Mouse (Mus musculus): ENCODE measurements around the gene Pxdn. TPM values are rescaled to one million over a fixed set of nuclear protein-coding genes. Genes with fewer than 3 reads are reported as not detected.

The Pxdn gene
- total RNA-seq, 1 experiment = 53.7 TPM

GRCm38 (mm10) chr12:30004365-30004723 lies 66.9 kb downstream of the Pxdn start:
- Histone ChIP-seq H3K9me3 (ENCODE audit: control insufficient read depth, insufficient read depth, low read depth, low read length) (no peaks in the 10 kb centered on the region), H3K4me3 (ENCODE audit: insufficient read depth in 1 of 2, low read depth in 1 of 2, low read length in 2 of 2, poor library complexity in 1 of 2, severe bottlenecking in 1 of 2) (no peak overlapping the region), H3K9ac (ENCODE audit: insufficient read depth, low read depth, low read length, poor library complexity, severe bottlenecking) (no peak overlapping the region), H3K4me1 (ENCODE audit: control insufficient read depth in 2 of 2, insufficient read depth in 2 of 2, low read length in 2 of 2, poor library complexity in 1 of 2) (no peaks in the 10 kb centered on the region), H3K27ac (ENCODE audit: insufficient read depth, low read depth, low read length, poor library complexity, severe bottlenecking) (no peak overlapping the region), H3K36me3 (ENCODE audit: control insufficient read depth, insufficient read depth, low read length, poor library complexity, severe bottlenecking) (peaks cover 8% of the 10 kb centered on the region; the same call in 1 of the 2 replicates)
- no peak for DNase-seq (ENCODE audit: low read depth, low spot score)
- TF ChIP-seq ZC3H11A (IDR thresholded peaks at IDR 0.05; ENCODE audit: borderline replicate concordance, low read depth, low read length) (no peak), ZNF384 (IDR thresholded peaks at IDR 0.05; ENCODE audit: low read depth, low read length) (no peak), CHD2 (IDR thresholded peaks at IDR 0.05; ENCODE audit: low read depth, low read length) (no peak), HCFC1 (IDR thresholded peaks at IDR 0.05; ENCODE audit: borderline replicate concordance, insufficient read depth, low read length) (no peak), MAFK (IDR thresholded peaks at IDR 0.05; ENCODE audit: insufficient read depth, low read depth, low read length) (no peak)
- in situ Hi-C loops (cut with MboI; ENCODE audit: low sequenced_read_pairs in 2 of 2, unreplicated experiment in 2 of 2) = no loop called here

- no peak overlapping the region for H3K4me3 ChIP-seq (ENCODE audit: insufficient read depth in 1 of 2, low read depth in 1 of 2, low read length in 2 of 2, poor library complexity in 1 of 2, severe bottlenecking in 1 of 2)
- no peak overlapping the region for H3K27ac ChIP-seq (ENCODE audit: insufficient read depth, low read depth, low read length, poor library complexity, severe bottlenecking)
- H3K4me1 ChIP-seq (ENCODE audit: control insufficient read depth in 2 of 2, insufficient read depth in 2 of 2, low read length in 2 of 2, poor library complexity in 1 of 2) = no peaks in the 10 kb centered on the region
- in situ Hi-C loops (cut with MboI; ENCODE audit: low sequenced_read_pairs in 2 of 2, unreplicated experiment in 2 of 2) = no loop called here
- no peaks in the 10 kb centered on the region for H3K9me3 ChIP-seq (ENCODE audit: control insufficient read depth, insufficient read depth, low read depth, low read length)
- peaks cover 4% of the 10 kb centered on the region; the same call in 1 of the 2 replicates for H3K36me3 ChIP-seq (ENCODE audit: control insufficient read depth, insufficient read depth, low read length, poor library complexity, severe bottlenecking)
- no peak for DNase-seq (ENCODE audit: low read depth, low spot score)
- H3K9ac ChIP-seq (ENCODE audit: insufficient read depth, low read depth, low read length, poor library complexity, severe bottlenecking) = no peak overlapping the region
- TF ChIP-seq MAFK (IDR thresholded peaks at IDR 0.05; ENCODE audit: insufficient read depth, low read depth, low read length) = no peak
- no peak for TF ChIP-seq CHD2 (IDR thresholded peaks at IDR 0.05; ENCODE audit: low read depth, low read length)
- no peak for TF ChIP-seq ZC3H11A (IDR thresholded peaks at IDR 0.05; ENCODE audit: borderline replicate concordance, low read depth, low read length)
- TF ChIP-seq HCFC1 (IDR thresholded peaks at IDR 0.05; ENCODE audit: borderline replicate concordance, insufficient read depth, low read length) = no peak
- no peak for TF ChIP-seq ZNF384 (IDR thresholded peaks at IDR 0.05; ENCODE audit: low read depth, low read length)
Observed at GRCm38 (mm10) chr12:30006586-30006985, 69.2 kb downstream of the Pxdn start.

- Histone ChIP-seq H3K9ac (ENCODE audit: insufficient read depth, low read depth, low read length, poor library complexity, severe bottlenecking) (no peak overlapping the region), H3K27ac (ENCODE audit: insufficient read depth, low read depth, low read length, poor library complexity, severe bottlenecking) (no peak overlapping the region), H3K36me3 (ENCODE audit: control insufficient read depth, insufficient read depth, low read length, poor library complexity, severe bottlenecking) (peaks cover 5% of the 10 kb centered on the region; the same call in 1 of the 2 replicates), H3K4me3 (ENCODE audit: insufficient read depth in 1 of 2, low read depth in 1 of 2, low read length in 2 of 2, poor library complexity in 1 of 2, severe bottlenecking in 1 of 2) (no peak overlapping the region), H3K4me1 (ENCODE audit: control insufficient read depth in 2 of 2, insufficient read depth in 2 of 2, low read length in 2 of 2, poor library complexity in 1 of 2) (no peaks in the 10 kb centered on the region), H3K9me3 (ENCODE audit: control insufficient read depth, insufficient read depth, low read depth, low read length) (no peaks in the 10 kb centered on the region)
- in situ Hi-C loops (cut with MboI; ENCODE audit: low sequenced_read_pairs in 2 of 2, unreplicated experiment in 2 of 2) = no loop called here
- DNase-seq (ENCODE audit: low read depth, low spot score) = no peak
- TF ChIP-seq CHD2 (IDR thresholded peaks at IDR 0.05; ENCODE audit: low read depth, low read length) (no peak), MAFK (IDR thresholded peaks at IDR 0.05; ENCODE audit: insufficient read depth, low read depth, low read length) (no peak), HCFC1 (IDR thresholded peaks at IDR 0.05; ENCODE audit: borderline replicate concordance, insufficient read depth, low read length) (no peak)
Observed at GRCm38 (mm10) chr12:30008741-30009140, 71.3 kb downstream of the Pxdn start.

GRCm38 (mm10) chr12:30015501-30015900 lies 78.1 kb downstream of the Pxdn start:
- no peak overlapping the region for H3K27ac ChIP-seq (ENCODE audit: insufficient read depth, low read depth, low read length, poor library complexity, severe bottlenecking)
- no peaks in the 10 kb centered on the region for H3K9me3 ChIP-seq (ENCODE audit: control insufficient read depth, insufficient read depth, low read depth, low read length)
- H3K9ac ChIP-seq (ENCODE audit: insufficient read depth, low read depth, low read length, poor library complexity, severe bottlenecking) = no peak overlapping the region
- H3K4me3 ChIP-seq (ENCODE audit: insufficient read depth in 1 of 2, low read depth in 1 of 2, low read length in 2 of 2, poor library complexity in 1 of 2, severe bottlenecking in 1 of 2) = no peak overlapping the region
- TF ChIP-seq MAFK (IDR thresholded peaks at IDR 0.05; ENCODE audit: insufficient read depth, low read depth, low read length) = no peak
- no peak for TF ChIP-seq ZC3H11A (IDR thresholded peaks at IDR 0.05; ENCODE audit: borderline replicate concordance, low read depth, low read length)
- TF ChIP-seq ZNF384 (IDR thresholded peaks at IDR 0.05; ENCODE audit: low read depth, low read length) = no peak
- TF ChIP-seq HCFC1 (IDR thresholded peaks at IDR 0.05; ENCODE audit: borderline replicate concordance, insufficient read depth, low read length) = no peak
- no peak for TF ChIP-seq CHD2 (IDR thresholded peaks at IDR 0.05; ENCODE audit: low read depth, low read length)
- DNase-seq (ENCODE audit: low read depth, low spot score) = no peak
- peaks cover 5% of the 10 kb centered on the region; the same call in 1 of the 2 replicates for H3K36me3 ChIP-seq (ENCODE audit: control insufficient read depth, insufficient read depth, low read length, poor library complexity, severe bottlenecking)
- in situ Hi-C loops (cut with MboI; ENCODE audit: low sequenced_read_pairs in 2 of 2, unreplicated experiment in 2 of 2) = no loop called here
- no peaks in the 10 kb centered on the region for H3K4me1 ChIP-seq (ENCODE audit: control insufficient read depth in 2 of 2, insufficient read depth in 2 of 2, low read length in 2 of 2, poor library complexity in 1 of 2)

GRCm38 (mm10) chr12:30017131-30017530 lies 79.7 kb downstream of the Pxdn start:
- TF ChIP-seq ZNF384 (IDR thresholded peaks at IDR 0.05; ENCODE audit: low read depth, low read length) (no peak), HCFC1 (IDR thresholded peaks at IDR 0.05; ENCODE audit: borderline replicate concordance, insufficient read depth, low read length) (no peak), ZC3H11A (IDR thresholded peaks at IDR 0.05; ENCODE audit: borderline replicate concordance, low read depth, low read length) (no peak), MAFK (IDR thresholded peaks at IDR 0.05; ENCODE audit: insufficient read depth, low read depth, low read length) (no peak), CHD2 (IDR thresholded peaks at IDR 0.05; ENCODE audit: low read depth, low read length) (no peak)
- in situ Hi-C loops (cut with MboI; ENCODE audit: low sequenced_read_pairs in 2 of 2, unreplicated experiment in 2 of 2) = no loop called here
- Histone ChIP-seq H3K9ac (ENCODE audit: insufficient read depth, low read depth, low read length, poor library complexity, severe bottlenecking) (no peak overlapping the region), H3K27ac (ENCODE audit: insufficient read depth, low read depth, low read length, poor library complexity, severe bottlenecking) (no peak overlapping the region), H3K4me1 (ENCODE audit: control insufficient read depth in 2 of 2, insufficient read depth in 2 of 2, low read length in 2 of 2, poor library complexity in 1 of 2) (no peaks in the 10 kb centered on the region), H3K36me3 (ENCODE audit: control insufficient read depth, insufficient read depth, low read length, poor library complexity, severe bottlenecking) (peaks cover 2% of the 10 kb centered on the region; the same call in 1 of the 2 replicates), H3K9me3 (ENCODE audit: control insufficient read depth, insufficient read depth, low read depth, low read length) (no peaks in the 10 kb centered on the region), H3K4me3 (ENCODE audit: insufficient read depth in 1 of 2, low read depth in 1 of 2, low read length in 2 of 2, poor library complexity in 1 of 2, severe bottlenecking in 1 of 2) (no peak overlapping the region)
- no peak for DNase-seq (ENCODE audit: low read depth, low spot score)

Measured in ES-E14 (cell line).